Mouse (Mus musculus) thymus, adult 2 months (tissue): ENCODE data around the gene Faiml.

ENCODE experiments used
- CTCF ChIP-seq: fragments of 200-500 bp; IDR thresholded peaks from 2 replicates; pipeline ENCODE4 v1.5.1; 2012; ENCODE audit warnings: mild to moderate bottlenecking, control low read depth, low read length, moderate library complexity, borderline replicate concordance; ENCODE audit not compliant: control insufficient read depth, poor library complexity, insufficient read depth; ENCODE audit errors: extremely low read depth
- POLR2A ChIP-seq: fragments of 200-500 bp; IDR thresholded peaks from 2 replicates; pipeline ENCODE4 v1.6.1; 2012; ENCODE audit warnings: mild to moderate bottlenecking, low read length, control low read depth, moderate library complexity; ENCODE audit not compliant: control insufficient read depth, poor library complexity, insufficient read depth; ENCODE audit errors: extremely low read depth

DNA sequence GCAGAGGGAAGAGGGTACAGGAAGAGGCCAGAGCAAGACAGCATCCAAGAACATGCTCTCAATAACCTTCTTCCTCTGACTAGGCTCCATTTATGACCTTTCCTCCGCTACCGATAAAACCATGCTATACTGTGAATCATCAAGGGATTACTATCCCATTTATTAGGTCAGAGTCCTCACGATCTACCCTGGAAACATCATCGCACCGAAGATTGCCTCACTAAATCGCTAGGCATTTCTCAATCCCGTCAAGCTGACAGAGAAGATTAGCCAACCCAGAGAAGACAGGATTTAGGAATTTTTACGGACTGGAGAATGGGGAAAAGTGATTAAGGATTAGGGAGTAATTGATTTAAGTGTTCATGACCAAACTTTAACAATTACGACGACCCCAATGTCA, 1.2 kb upstream of the Faiml start:
- TF ChIP-seq CTCF: no peak
- no peak for TF ChIP-seq POLR2A
